Mouse (Mus musculus) myocyte (in vitro differentiated cells): ENCODE measurements around the gene Abcc10. TPM values are rescaled to one million over a fixed set of nuclear protein-coding genes. Genes with fewer than 3 reads are reported as not detected.

Experiments
- H3K27me3 ChIP-seq: one replicate; pipeline ENCODE4 v1.6.1; 2011; ENCODE audit not compliant: control insufficient read depth, insufficient read depth, insufficient read length
- H3K36me3 ChIP-seq: one replicate; pipeline ENCODE4 v1.6.1; 2011; ENCODE audit not compliant: control insufficient read depth, insufficient read depth
- H3K4me2 ChIP-seq: one replicate; pipeline ENCODE4 v1.6.1; 2011; ENCODE audit warnings: low read depth, control low read depth
- H3K4me3 ChIP-seq: one replicate; pipeline ENCODE4 v1.5.1; 2011; ENCODE audit warnings: mild to moderate bottlenecking, control low read depth, moderate library complexity
- H3K79me2 ChIP-seq: one replicate; pipeline ENCODE4 v1.6.1; 2011; ENCODE audit not compliant: control insufficient read depth, insufficient read depth
- H3ac ChIP-seq: one replicate; pipeline ENCODE4 v1.6.1; 2011; ENCODE audit not compliant: control insufficient read depth, insufficient read length
- CEBPB ChIP-seq: IDR thresholded peaks from 2 replicates; pipeline ENCODE4 v1.6.1; 2011; ENCODE audit warnings: mild to moderate bottlenecking, moderate library complexity; ENCODE audit not compliant: poor library complexity, insufficient read depth, severe bottlenecking
- E2F4 ChIP-seq: IDR thresholded peaks from one replicate; pipeline ENCODE4 v1.6.1; 2011; ENCODE audit warnings: mild to moderate bottlenecking, control low read depth, moderate library complexity; ENCODE audit not compliant: insufficient read depth
- MAX ChIP-seq: IDR thresholded peaks from one replicate; pipeline ENCODE4 v1.6.1; 2011; ENCODE audit warnings: low read depth, mild to moderate bottlenecking, control low read depth
- MYOD1 ChIP-seq, 3 experiments: IDR thresholded peaks; one replicate each; pipeline ENCODE4 v1.6.1; 2011; ENCODE audit warnings: control low read depth in 2 of 3, low read depth in 2 of 3, mild to moderate bottlenecking in 2 of 3, moderate library complexity in 1 of 3; ENCODE audit not compliant: insufficient read length in 2 of 3, control insufficient read depth in 1 of 3
- MYOG ChIP-seq, 3 experiments: IDR thresholded peaks; one replicate each; pipeline ENCODE4 v1.6.1; 2011; ENCODE audit warnings: control low read depth in 2 of 3, low read depth in 2 of 3, mild to moderate bottlenecking in 2 of 3; ENCODE audit not compliant: insufficient read length in 2 of 3, control insufficient read depth in 1 of 3, insufficient read depth in 1 of 3
- POLR2A ChIP-seq: IDR thresholded peaks from one replicate; pipeline ENCODE4 v1.6.1; 2011; ENCODE audit warnings: low read depth, mild to moderate bottlenecking, control low read depth, moderate library complexity; ENCODE audit not compliant: insufficient read length
- POLR2AphosphoS2 ChIP-seq: IDR thresholded peaks from one replicate; pipeline ENCODE4 v1.6.1; 2011; ENCODE audit warnings: low read depth, control low read depth; ENCODE audit not compliant: insufficient read length
- REST ChIP-seq: IDR thresholded peaks from one replicate; pipeline ENCODE4 v1.6.1; 2011; ENCODE audit warnings: mild to moderate bottlenecking, control low read depth, moderate library complexity; ENCODE audit not compliant: insufficient read depth, insufficient read length
- SRF ChIP-seq: IDR thresholded peaks from one replicate; pipeline ENCODE4 v1.6.1; 2011; ENCODE audit warnings: low read depth; ENCODE audit not compliant: control insufficient read depth, insufficient read length
- TCF12 ChIP-seq: IDR thresholded peaks from one replicate; pipeline ENCODE4 v1.6.1; 2011; ENCODE audit warnings: mild to moderate bottlenecking, control low read depth; ENCODE audit not compliant: poor library complexity, insufficient read depth, severe bottlenecking
- TCF3 ChIP-seq: IDR thresholded peaks from one replicate; pipeline ENCODE4 v1.6.1; 2011; ENCODE audit warnings: low read depth, control low read depth; ENCODE audit not compliant: insufficient read length
- USF1 ChIP-seq: IDR thresholded peaks from one replicate; pipeline ENCODE4 v1.6.1; 2011; ENCODE audit warnings: low read depth, mild to moderate bottlenecking, control low read depth, moderate library complexity
- polyA plus RNA-seq: library from polyadenylated mRNA; unstranded; fragments of >200 nt; fragmentation: generic; extraction: Trizol; gene quantifications from one replicate; pipeline ENCODE4 v1.2.1, GENCODE M21; 2012; ENCODE audit warnings: missing spikeins

The Abcc10 gene
- polyA plus RNA-seq, 1 experiment = 4.6 TPM

DNA sequence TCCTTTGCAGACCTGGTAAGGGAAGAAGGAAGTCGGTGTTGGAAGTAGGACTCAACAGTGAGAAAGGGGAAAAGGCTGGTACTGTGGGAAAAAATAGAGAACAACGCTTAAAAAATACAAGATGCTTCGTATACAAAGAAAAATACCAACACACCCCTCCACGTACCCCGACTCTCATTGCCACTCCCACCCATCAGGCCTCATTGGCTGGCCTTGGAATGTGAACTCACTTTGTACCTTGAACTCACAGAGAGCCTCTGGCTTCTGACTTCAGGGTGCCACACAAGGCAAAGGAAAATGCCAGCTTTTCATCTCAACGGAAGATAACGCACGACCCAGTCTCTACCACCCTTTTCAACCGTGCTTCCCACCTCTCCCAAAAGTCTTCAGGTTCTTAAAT lies 45.0 kb downstream of the Abcc10 start:
- peak overlapping the region; percentile 88 for H3K4me3 ChIP-seq
- H3K27me3 ChIP-seq = no peaks in the 10 kb centered on the region
- peaks cover 7% of the 10 kb centered on the region for H3K36me3 ChIP-seq
- TF ChIP-seq TCF12 (no peak), USF1 (no peak), POLR2A (no peak), SRF (no peak), MAX (no peak), CEBPB (no peak), REST (no peak), E2F4 (no peak), POLR2AphosphoS2 (no peak), TCF3 (no peak), MYOD1 (IDR thresholded peaks at IDR 0.05; ENCODE audit: control insufficient read depth in 1 of 3, insufficient read length in 2 of 3, low read depth in 2 of 3) (no peak), MYOG (IDR thresholded peaks at IDR 0.05; ENCODE audit: control insufficient read depth in 1 of 3, insufficient read depth in 1 of 3, insufficient read length in 2 of 3, low read depth in 2 of 3) (no peak)
- peak overlapping the region; percentile 77 for H3K4me2 ChIP-seq
- no peak overlapping the region for H3ac ChIP-seq
- H3K79me2 ChIP-seq = peaks cover 38% of the 10 kb centered on the region

DNA sequence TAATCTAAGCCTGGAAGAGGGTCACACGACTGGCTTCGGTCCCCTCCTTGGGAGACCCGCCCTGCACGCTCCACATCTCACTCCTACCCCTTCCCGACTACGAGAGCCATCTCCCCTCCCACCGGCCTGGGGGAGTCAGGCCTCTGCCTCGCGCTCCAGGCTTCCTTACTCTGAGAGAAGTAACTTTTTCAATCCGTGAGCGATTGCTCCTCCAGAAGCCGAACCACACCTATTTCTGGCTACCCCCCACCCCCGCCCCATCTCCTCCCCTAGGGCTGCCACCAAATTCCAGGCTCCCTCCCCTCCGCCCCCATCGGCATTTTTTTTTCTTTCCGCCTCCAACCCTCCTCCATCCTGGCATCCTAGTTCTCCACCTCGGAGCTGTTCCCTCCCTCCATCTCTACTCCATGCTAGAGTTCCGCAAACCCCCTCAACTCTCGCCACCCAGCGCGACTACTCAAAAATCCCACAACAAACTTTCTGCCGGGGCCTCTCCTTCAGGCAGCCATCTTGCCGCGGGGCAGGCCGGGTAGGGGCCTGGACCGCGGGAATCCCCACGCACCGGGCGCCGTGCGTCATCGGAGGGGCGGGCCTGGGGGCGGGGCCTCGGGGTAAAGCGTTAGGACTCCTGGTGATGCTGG lies 45.5 kb downstream of the Abcc10 start, which contains the start of gene Tjap1:
Gene Tjap1 (minus strand): TSS at position 544 of the 641 bp plus-strand sequence.
- Histone ChIP-seq H3ac (peak within 1 kb of the TSS; percentile 25), H3K4me3 (peak within 1 kb of the TSS; percentile 88), H3K4me2 (peak within 1 kb of the TSS; percentile 91), H3K27me3 (no peaks in the 10 kb centered on the region), H3K79me2 (peaks cover 38% of the 10 kb centered on the region), H3K36me3 (peaks cover 7% of the 10 kb centered on the region)
- TF ChIP-seq POLR2AphosphoS2 (no peak), MYOD1 (IDR thresholded peaks at IDR 0.05; ENCODE audit: control insufficient read depth in 1 of 3, insufficient read length in 2 of 3, low read depth in 2 of 3) (no peak), E2F4 (peak; percentile 53), SRF (no peak), TCF3 (no peak), POLR2A (peak; percentile 13), MYOG (IDR thresholded peaks at IDR 0.05; ENCODE audit: control insufficient read depth in 1 of 3, insufficient read depth in 1 of 3, insufficient read length in 2 of 3, low read depth in 2 of 3) (no peak), TCF12 (no peak), CEBPB (no peak), REST (no peak), MAX (no peak), USF1 (no peak)

DNA sequence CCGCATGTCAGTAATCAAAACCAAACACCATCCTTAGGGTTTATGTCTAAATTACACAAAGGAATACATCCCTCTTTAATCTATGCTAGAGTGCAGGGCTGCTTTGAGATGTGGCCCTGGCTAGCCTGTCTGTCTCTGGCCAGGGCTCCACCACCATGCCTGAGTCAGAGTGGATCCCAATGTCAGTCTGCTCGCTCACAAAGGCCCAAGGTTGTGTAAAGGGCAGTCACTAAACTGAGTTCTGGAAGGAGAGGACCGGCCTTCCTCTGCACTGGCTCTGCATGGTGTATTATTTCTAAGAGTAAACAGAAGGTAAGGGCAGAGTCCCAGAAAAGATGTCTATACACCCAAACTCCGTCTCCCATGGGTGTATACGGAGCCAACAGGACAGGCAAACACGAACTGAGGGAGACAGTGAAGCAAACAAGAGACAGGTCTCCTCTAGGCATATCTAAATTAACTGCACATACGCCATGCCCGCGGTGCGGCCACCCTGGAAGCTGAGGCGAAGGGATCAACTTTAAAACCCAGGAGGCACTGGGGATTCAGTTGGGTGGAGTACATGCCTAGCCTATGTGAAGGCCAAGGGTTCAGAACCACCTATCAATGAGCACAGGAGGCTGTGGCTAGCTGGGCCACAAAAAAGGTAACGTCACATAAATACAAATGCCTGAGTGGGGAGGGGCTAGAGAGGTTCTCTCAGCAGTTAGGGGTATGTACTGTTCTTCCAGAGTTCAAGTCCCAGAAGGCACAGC lies 50.0 kb downstream of the Abcc10 start:
- peaks cover 7% of the 10 kb centered on the region for H3K36me3 ChIP-seq
- TF ChIP-seq MYOD1 (IDR thresholded peaks at IDR 0.05; ENCODE audit: control insufficient read depth in 1 of 3, insufficient read length in 2 of 3, low read depth in 2 of 3) = no peak
- no peak for TF ChIP-seq TCF3
- TF ChIP-seq E2F4 = no peak
- no peak for TF ChIP-seq TCF12
- no peak for TF ChIP-seq SRF
- TF ChIP-seq POLR2A = no peak
- no peak for TF ChIP-seq MYOG (IDR thresholded peaks at IDR 0.05; ENCODE audit: control insufficient read depth in 1 of 3, insufficient read depth in 1 of 3, insufficient read length in 2 of 3, low read depth in 2 of 3)
- TF ChIP-seq CEBPB = no peak
- TF ChIP-seq USF1 = no peak
- TF ChIP-seq MAX = no peak
- no peak for TF ChIP-seq REST
- no peak for TF ChIP-seq POLR2AphosphoS2

DNA sequence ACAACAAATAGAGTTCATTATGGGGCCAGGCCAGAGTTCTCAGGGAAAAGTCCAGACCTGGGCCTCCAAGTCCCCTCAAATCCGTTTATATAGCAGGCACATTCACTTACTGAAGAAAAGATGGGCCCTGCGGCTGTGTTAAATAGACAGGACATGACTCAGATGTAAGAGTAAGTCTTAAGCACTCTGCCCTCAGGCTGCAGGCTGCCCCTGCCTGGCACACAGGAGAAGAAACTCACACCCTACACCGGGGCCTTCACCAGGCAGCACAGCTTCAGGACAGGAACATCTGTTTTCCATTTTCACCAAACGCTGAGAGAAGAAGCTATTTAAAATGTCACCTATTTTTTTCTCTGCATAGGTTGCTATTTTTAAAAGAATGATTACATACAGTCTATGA lies 50.6 kb downstream of the Abcc10 start:
- Histone ChIP-seq H3K27me3 (no peaks in the 10 kb centered on the region), H3K36me3 (peaks cover 7% of the 10 kb centered on the region)

More for the DNA sequence above, 50.0 kb downstream of the Abcc10 start:
- peak overlapping the region; percentile 49 for H3K4me2 ChIP-seq
- H3K4me3 ChIP-seq = no peak overlapping the region
- peaks cover 60% of the 10 kb centered on the region for H3K79me2 ChIP-seq
- no peak overlapping the region for H3ac ChIP-seq
- H3K27me3 ChIP-seq = no peaks in the 10 kb centered on the region

More for the DNA sequence above, 50.6 kb downstream of the Abcc10 start:
- no peak overlapping the region for H3ac ChIP-seq
- no peak overlapping the region for H3K4me3 ChIP-seq
- peak overlapping the region; percentile 49 for H3K4me2 ChIP-seq
- H3K79me2 ChIP-seq = peaks cover 58% of the 10 kb centered on the region
- TF ChIP-seq TCF3 (no peak), MYOD1 (IDR thresholded peaks at IDR 0.05; ENCODE audit: control insufficient read depth in 1 of 3, insufficient read length in 2 of 3, low read depth in 2 of 3) (peak in 2 of 3 experiments; percentile 42 to 44), MYOG (IDR thresholded peaks at IDR 0.05; ENCODE audit: control insufficient read depth in 1 of 3, insufficient read depth in 1 of 3, insufficient read length in 2 of 3, low read depth in 2 of 3) (peak in 2 of 3 experiments; percentile 36), TCF12 (peak; percentile 55), POLR2A (no peak)
